Mouse (Mus musculus) c-Kit-positive CD71-positive TER-119-positive erythroid progenitor cells, embryonic 14.5 days (primary cell): ENCODE results near the gene Dcst1.

Experiments used
- DNase-seq: peaks from one replicate; pipeline ENCODE4 v3.0.0-alpha.2; 2013; ENCODE audit warnings: low spot score

Dcst1 gene

DNA sequence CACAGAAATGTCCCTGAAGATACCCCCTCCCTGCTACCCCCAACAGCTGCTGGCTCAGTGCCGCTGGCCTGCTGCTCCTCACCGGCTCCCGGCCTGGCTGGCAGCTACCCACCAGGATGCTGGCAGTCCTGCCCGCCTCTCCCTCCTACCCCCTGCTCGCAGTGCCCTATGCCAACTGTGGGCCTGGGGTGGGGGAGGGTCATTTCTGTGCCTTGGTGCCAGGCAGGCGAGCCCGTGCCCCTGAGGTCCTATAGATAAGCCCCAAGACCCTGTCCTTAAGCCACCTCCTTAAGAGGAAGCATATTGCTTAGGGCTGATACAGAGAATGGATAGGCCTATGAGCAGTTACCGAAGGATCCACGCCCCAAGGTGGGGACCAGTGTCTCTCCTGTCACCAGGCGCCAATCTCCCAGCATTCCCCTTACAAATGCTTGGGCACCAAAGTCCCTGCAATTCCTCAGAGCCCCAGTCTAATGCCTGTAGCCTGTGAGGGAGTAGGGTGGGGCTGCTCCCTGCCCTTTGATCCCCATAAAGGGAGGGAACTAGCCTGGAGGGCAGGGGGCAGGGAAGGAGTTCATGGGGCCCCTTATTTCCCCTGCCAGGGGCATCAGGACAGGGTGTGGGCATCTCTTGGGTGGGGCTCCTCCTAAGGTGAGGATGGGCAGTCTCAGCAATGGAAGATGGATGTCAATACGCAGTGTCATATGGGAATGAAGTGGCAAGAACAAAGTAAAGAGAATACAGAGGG lies 23.3 kb upstream of the Dcst1 start:
- DNase-seq = no peak

DNA sequence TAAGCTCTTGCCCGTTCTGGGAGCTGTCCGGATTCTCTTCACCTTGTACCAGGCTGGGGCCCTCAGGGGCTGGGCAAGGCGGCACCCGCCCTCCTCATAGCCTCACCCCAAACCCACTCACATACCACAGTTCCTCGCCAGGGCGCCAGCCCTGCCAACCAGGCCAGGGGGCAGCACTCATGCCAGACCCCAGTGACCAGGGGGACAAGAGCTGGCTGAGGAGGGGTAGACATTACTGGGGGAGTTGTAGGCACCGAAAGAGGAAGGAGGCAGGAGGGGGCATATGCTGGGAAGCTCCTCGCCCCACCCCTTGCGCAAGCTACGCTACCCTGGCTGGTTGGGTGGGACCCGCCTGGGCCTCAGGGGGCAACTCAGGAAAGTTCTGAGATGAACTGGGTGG lies 22.6 kb upstream of the Dcst1 start:
- DNase-seq = no peak

DNA sequence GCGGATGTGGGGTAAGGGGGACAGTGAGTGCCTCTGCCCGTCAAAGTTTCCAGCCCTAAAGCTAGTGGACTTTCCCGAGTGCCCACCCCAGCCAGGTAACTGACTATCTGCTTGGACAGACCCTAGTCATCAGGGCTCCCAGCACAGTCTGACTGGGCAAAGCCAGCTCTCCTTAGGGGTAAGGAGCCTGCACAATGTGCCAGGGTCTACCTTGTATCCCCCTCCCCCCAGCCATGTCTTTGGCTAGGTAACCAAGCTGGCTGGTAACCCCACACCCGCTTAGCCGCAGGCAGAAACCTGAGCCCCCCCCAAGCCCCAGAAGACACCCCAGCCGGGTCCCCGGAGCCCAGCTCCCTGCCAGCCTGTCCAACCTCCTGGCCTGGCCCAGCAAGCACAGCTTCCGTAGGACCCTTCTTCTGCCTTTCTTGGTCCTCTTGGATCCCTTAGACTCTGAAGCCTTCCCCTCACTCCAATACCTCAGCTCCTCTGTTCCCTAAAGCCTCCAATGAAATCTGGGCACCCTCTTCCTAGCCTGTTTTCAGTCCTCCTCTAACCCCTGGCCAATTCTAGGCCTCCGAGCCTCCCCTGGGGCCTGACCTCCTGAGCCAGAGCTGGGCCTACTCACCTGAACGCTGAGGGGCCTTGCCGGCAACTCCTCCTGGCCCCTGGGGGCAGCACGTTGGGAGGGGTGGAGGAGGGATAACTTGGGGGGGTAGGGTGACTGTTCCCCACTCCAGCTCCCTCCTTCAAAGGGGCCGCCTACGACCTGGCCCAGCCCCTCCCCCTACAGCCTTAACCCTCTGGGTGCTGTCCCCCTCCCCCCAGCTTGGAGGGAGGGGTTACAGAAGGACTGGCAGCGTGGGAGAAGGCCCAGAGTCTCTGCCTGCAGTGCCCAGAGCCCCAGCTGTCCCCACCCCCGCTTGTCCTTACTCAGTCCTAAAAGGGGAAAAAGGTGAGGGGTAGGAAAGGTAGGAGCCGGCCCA lies 21.7 kb upstream of the Dcst1 start:
- DNase-seq = no peak

GRCm38 (mm10) chr3:89385451-89385850 lies 20.4 kb upstream of the Dcst1 start:
- no peak for DNase-seq

- DNase-seq = no peak
Measured at GRCm38 (mm10) chr3:89384331-89385076, 19.5 kb upstream of the Dcst1 start.

DNA sequence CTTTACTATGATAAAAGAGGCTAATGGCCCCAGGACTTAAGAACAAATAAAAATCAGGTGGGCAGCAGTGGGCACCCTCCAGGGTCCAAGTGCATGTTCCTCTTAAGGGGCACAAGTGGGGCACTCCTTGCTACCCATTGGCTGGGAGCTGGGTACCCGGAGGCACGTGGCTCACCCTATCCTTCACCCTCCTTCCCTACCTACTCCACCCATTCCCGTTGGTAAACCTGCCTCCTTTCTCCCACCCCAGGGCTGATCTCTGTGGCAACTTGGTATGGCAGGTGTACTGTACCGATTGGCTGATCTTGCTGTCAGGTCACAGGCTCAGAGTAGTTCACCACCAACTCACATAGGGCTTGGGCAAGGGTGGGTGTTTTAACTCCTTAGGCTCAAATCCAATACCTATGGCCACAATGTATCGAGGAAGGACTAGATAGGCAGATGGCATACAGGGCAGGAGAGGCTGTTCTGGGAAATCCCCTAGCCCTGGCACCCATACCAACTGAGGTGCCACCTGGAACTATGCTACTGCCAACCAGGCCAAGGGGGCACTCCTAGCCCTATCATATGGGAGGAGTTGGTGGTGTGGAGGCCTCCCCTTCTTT lies 18.7 kb upstream of the Dcst1 start:
- DNase-seq = no peak

- no peak for DNase-seq
Measured at GRCm38 (mm10) chr3:89382950-89383349, 17.9 kb upstream of the Dcst1 start.

DNA sequence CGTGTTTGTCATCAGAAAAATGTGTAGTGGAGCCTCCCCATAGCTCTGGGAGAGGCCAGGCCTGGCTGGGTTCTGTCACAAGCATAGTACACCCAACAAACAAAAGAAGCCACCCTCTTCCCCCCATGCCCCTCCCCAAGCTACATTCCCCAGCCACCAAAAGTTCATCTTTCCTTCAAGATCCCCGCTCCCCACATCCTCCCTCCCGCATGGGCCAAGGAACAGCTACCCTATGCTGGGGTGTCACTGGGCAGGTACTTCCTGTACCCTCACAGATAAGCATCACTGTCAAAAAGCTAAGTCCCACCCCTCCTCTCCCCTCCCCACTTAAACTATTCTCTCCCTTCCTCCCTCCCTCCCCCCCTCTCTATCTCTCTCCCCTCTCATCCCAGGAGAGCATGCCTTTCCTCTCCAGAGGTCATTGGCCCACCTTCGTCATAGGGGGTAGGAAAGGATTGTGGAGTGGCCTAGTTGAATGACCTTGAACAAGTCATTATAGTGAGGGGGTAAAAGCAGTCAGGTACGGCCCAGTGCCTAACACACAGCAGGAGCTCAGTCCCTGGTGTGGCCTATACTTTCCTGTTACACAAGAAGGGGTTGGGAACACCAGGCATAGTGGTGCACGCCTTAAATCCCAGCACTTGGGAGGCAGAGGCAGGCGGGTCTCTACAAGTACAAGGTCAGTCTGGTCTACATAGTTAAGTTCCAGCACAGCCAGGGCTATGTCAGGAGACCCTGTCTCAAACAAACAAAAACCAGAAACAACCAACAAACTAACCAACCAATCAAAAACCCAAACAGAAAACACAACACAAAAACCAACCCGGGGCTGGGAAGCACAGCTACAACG lies 17.2 kb upstream of the Dcst1 start:
- no peak for DNase-seq

GRCm38 (mm10) chr3:89381233-89381632 lies 16.2 kb upstream of the Dcst1 start:
- no peak for DNase-seq

GRCm38 (mm10) chr3:89380711-89381110 lies 15.7 kb upstream of the Dcst1 start:
- DNase-seq = no peak

DNA sequence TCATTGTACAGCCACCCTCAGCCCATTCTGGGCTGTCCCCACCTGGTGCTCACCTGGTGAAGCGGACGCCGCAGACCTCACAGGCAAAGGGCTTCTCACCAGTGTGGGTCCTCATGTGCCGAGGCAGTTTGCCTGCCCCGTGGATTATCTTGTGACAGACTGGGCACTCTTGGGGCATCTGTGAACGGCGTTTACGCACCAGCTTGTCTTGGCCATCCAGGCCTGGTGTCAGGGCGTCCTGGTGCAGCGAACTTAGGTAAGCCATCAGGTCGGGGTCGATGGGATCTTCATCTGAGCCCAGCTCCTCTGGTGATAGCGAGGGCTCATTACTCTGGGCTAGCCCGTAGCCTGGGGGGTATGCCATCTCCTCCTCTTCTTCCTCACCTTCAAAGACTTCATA lies 15.2 kb upstream of the Dcst1 start:
- no peak for DNase-seq

DNA sequence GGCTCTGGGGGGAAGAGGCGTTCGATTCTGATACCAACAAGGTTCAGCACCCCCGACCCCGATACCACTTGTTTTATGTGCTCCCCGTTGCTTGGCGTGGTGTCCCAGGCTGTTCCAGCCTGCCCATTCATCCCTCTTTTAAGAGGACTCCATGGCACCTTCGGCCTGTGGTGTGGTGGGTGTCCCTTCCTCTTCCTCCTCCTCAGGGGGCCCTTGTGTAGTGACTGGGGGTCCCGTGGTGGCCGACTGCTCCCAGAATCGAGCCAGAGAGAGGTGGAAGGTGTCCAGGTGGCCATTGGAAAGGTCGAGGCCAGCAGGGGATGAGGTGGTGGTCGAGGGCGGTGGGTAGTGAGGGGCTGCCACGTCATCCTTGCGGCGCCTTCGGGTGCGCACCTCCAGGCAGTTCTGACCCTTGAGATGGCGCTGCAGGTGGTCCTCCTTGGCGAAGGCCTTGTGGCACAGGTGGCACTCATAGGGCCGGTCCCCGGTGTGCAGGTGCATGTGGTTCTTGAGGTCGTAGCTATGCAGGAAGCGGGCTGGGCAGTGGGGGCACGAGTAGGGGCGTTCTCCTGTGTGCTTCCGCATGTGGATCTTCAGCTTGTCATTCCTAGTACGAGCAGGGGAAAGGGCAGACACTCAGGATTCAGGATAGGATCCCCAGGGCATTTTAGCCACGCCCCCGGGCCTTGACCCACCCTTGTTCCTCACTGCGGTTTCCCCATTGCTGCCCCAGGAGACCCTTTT lies 14.5 kb upstream of the Dcst1 start:
- DNase-seq = no peak

DNA sequence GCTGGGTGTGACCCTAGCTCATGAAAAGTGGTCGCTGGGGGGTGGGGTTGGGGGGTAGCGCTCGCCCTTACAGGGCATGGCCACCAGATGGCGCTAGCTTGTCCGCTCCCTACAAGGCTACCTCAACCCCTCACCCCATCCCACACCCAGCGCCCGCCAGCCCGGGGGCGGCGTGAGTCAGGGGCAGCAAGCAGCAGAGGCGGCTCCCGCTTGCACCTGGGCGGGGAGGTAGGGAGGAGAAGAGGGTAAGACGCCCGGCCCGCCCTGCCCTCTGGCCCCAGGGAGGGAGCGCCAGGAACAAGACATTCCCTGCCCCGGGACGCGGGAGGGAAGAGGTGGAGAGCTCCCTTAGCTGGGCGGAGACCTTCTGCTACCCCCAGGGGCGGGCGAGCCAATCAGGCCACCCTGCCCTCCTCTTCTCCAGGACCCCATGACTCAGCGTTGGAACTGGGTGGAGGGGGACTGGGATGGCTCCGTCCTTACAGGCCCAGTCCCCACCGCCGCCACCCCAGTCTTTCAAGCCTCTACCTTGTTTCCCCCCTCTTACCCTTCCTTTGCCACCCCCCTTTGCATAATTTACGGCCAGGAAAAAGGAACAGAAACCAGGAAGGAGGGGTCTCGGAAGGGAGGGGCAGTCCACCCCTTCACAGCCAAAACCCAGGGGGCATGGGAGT lies 13.5 kb upstream of the Dcst1 start:
- no peak for DNase-seq

DNA sequence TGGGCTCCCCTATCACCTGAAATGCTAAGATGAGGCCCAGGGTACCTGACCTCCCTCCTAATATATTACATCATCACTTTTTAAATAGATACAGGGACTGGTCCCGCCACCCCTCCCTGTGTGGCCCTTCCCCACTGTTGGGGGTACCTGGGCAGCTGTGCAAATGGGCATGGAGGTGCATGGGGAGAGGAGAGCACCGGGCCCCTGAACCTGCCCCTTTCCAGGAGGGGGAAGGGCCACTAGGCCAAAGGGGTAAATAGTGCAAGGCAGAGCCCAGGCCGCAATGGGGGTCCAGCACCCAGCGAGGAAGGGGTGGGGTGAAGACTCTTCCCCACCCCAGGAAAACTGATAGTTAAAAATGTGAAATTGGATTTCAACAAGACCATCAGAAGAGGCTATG lies 12.8 kb upstream of the Dcst1 start:
- DNase-seq = no peak

GRCm38 (mm10) chr3:89373581-89374231 lies 8.7 kb upstream of the Dcst1 start:
- no peak for DNase-seq

DNA sequence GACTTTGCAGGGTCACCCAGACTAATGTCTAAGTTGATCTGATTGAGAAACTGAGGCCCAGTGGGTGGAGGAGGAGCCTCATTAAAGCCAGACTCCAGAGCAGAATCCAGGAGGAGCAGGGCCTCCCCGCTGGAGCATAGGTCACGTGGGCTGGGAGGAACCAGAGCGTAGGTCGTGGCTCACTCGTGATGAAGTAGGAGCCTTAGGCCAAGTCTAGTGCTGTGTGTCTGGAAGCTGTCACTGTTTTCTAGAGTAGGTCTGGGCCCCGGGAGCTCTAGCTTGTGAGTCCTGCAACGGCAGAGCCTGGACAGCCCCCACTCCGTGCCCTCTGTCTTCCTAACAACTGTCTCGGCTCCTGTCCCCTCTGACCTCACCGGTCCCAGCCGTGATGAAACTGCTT lies 2.3 kb upstream of the Dcst1 start:
- no peak for DNase-seq

GRCm38 (mm10) chr3:89365486-89366414 lies 697 bp upstream of the Dcst1 start:
- DNase-seq = no peak

DNA sequence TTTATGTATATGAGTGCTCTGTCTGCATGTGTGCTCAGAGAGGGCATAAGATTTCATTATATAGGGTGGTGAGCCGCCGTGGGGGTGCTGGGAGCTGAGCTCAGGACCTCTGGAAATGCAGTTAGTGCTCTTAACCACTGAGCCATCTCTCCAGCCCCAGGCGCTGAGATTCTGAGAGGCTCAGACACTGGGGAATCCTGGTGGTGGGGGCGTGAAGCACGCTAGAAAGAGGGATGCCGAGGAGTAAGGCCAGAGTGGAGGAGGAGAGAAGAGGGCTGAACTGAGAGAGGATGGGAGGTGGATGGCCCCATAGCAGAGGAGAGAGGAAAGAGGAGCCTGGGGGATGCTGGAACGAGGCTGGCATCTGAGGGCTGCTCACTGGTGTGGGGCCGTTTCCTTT lies 422 bp downstream of the Dcst1 start:
- DNase-seq = no peak
